Mouse (Mus musculus) lung, postnatal 14 days (tissue): ENCODE data around the gene Cfap221.

Experiments
- DNase-seq: peaks from one replicate; pipeline ENCODE4 v3.0.0; 2021

Cfap221 gene

DNA sequence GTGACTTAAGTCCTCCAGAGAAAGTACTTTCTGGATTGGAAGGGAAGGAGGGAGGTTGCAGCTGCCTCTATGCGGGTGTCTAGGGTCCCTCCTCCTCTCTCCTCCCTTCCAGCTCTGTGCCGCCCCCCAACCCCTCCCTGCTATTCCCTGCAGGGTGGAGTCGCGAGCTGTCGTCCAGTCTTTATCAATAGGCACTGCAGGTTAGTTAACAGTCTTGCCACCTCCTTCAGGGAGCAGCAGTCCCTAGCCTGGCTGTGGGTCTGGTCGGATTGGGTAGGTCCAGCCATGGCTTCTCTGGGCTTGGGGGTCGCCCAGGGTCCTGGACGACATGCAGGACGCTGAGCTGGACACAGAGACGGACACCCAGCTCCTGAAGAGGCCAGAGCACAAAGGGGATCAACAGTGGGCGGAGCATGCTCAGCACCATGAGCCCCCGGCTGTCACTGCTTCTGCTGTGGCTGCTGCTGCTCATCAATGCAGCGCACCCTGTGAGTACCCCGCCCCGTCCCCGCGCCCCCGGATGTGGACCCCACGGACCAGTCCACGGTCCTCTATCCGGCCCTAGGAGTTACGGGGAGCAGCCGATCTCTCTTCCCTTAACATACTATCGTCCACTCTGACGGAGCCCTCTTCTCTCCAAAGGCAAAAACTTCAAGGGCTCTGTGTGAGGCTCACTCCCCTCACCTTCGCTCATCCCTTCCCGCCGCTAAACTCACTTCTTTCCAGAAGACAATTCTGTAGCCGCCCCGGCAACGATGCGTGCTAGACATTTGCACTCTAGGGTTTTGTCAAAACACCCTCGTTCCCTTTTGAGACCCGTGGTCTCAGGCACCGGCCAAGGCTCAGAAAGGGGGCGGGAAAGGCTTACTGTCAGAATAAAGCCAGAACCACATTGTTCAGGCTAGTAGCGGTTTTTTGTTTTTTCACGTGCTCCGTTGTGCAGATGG is 10.1 kb upstream of the Cfap221 start, which contains the start of gene Sctr:
Gene Sctr, plus strand, starts transcription at position 51 of the 947 bp plus-strand sequence.
- no peak for DNase-seq

- peak; percentile 32 for DNase-seq
Observed at GRCm38 (mm10) chr1:119997644-119998043, 610 bp upstream of the Cfap221 start.

GRCm38 (mm10) chr1:119986555-119986954 is 10.5 kb downstream of the Cfap221 start:
- DNase-seq = no peak

DNA sequence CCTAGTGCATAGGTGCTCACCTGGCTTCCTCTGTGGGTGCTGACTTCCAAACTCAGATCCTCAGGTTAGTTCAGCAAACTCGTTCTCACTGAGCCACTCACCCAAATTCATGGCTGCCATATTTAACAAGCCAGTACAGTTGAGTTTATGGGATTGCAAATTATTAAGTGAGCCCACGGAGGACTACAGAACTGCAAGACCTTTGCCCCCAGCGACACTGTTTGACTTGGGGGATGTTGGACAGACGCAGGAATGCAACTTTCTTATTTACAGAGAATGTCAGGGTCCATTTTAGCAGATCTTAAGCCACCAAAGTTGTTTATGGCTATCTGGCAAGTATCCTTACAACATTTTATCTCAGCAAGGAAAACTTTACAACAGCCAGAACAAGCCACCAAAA is 21.9 kb downstream of the Cfap221 start:
- no peak for DNase-seq

- DNase-seq = no peak
Observed at GRCm38 (mm10) chr1:119973117-119973516, 23.9 kb downstream of the Cfap221 start.

DNA sequence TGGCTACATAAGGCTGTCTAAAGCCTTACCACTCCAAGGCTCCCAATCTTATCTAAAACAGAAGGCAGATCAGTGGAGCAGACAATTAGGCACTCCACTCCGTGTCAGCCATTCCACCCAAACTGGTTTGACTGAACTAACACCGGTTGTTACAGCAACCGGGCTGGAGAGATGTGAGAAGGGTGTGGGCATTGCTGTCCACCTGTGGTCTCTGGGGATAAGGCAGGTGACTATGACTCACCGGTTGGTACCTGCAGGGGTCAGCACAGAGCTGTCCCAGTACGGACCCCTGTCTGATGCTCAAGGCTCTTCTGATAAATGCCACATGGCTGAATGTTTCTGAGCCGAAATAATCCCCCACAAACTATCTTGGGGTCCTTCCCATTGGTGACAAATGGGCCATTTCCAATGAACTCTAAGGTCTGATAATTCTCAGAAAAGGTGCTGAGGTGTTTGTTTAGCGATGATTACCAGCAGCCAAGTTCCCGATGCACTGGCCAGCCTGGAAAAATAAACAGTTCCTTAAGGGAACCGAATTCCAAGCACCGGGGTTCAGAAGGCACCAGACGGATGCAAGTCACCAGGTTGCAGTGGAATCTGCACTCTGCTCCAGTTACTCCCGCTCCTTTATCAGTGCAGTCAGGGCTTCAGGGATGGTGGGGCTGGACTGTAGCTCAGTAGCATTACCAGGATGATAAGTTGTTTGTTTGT is 31.1 kb downstream of the Cfap221 start:
- DNase-seq = peak; percentile 6

GRCm38 (mm10) chr1:119959920-119960319 is 37.1 kb downstream of the Cfap221 start:
- no peak for DNase-seq

DNA sequence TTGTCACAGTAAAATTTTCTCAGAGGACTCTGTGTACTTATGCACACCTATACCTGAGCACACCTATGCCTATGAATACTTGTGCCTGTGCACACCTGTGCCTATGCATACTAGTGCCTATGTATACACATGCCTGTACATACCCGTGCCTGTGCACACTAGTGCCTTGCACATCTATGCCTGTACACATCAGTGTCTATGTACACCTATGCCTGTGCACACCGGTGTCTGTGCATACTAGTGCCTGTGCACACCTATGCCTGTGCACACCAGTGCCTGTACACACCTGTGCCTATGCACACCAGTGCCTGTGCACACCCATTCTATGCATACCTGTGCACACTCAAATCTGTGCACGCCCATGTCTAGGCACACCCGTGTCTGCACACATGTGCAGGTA is 37.6 kb downstream of the Cfap221 start:
- no peak for DNase-seq

DNA sequence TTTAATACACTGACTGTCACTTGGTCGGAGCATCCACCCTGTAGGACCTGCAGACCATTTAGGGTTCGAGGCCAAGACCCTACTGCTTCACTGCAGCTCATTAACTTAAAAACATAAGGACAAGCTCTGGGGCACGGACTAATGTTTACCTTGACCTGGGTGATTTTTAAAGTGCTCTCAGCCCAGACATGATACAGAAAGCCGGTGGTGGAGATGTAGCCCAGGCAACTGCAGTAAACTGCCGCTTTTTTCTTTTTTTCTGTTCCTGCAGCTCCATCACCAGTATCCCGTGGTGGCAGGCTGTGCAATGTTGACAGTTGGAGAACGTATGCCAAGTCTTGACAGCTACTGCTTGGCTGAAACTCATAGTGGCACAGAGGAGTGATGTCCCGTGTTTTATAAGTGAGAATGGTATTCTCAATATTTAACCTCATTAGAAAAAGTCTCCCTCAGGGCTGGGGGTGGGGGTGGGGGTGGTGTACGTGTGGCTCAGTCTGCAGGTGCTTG is 39.3 kb downstream of the Cfap221 start:
- DNase-seq = no peak

- no peak for DNase-seq
Observed at GRCm38 (mm10) chr1:119954680-119955079, 42.4 kb downstream of the Cfap221 start.

- no peak for DNase-seq
Observed at GRCm38 (mm10) chr1:119953456-119953855, 43.6 kb downstream of the Cfap221 start.

DNA sequence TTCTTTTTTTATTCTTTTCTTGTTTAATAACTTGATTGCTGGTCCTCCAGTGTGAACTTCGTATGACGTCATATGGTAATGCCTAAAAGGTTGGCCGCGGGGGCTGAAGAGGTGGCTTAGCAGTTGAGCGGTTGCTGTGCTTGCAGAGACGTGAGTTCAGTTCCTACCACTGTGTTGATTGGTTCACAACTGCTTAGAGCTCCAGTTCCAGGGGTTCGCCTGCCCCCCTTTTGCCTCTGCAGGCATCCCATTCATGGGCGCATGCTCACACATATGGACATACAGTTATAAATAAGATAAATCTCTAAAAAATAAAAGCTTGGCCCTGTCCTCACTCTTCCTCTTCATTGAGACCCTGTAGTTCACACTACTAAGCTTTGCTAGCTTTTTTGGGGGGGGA is 46.9 kb downstream of the Cfap221 start:
- no peak for DNase-seq

GRCm38 (mm10) chr1:119936861-119937260 is 60.2 kb downstream of the Cfap221 start:
- no peak for DNase-seq

- DNase-seq = no peak
Observed at GRCm38 (mm10) chr1:119931421-119932150, 65.4 kb downstream of the Cfap221 start.

- peak; percentile 4 for DNase-seq
Observed at GRCm38 (mm10) chr1:119929715-119930114, 67.3 kb downstream of the Cfap221 start.

DNA sequence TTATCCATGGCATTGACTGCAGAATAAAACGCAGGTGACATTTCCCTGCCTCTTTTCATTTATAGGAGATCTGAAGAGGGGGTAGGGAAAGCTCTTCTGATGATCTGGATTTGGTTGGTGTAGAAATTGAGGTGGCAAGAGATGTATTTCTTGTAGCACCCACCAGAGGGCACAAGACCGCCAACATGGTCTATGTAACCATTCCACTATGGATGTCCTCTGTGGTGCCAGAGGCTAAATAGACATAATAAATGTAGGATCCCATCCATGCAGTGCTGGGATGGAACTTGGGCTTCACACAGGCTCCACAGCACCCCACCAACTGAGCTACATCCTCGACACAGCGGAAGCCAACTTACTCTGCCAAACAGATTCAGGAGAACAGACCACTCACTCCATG is 77.7 kb downstream of the Cfap221 start:
- DNase-seq = peak; percentile 26

DNA sequence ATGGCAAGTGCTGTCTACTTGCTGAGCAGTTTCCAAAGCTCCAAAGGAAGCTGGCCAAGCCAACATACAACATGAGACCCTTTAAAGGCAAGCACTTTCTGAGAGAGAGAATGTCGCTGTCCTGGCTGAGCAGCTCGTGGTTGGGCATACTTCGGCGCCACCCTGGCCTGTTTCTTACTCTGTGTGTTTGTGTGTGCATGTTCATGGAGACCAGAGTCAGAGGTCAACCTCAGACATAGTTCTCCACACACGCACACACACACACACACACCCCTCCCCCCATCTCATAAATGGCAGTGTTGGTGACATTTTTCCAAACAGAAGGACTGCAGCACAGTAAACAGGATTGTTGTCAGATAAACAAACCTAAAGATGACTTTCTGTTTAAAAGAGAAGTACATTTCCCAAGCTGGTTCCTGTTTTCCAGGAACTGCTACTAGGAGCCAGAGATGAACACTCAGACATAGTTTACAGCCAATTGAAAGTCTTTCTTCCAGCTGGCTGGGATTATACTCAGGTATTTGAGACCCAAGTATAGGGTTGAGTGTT is 80.1 kb downstream of the Cfap221 start:
- no peak for DNase-seq

GRCm38 (mm10) chr1:119912953-119913814 is 83.8 kb downstream of the Cfap221 start, which contains the start of gene Tmem177:
TSS of gene Tmem177 (minus strand) at chr1:119913208.
- DNase-seq = peak; percentile 98

- no peak for DNase-seq
Observed at GRCm38 (mm10) chr1:119907206-119907748, 89.8 kb downstream of the Cfap221 start.

DNA sequence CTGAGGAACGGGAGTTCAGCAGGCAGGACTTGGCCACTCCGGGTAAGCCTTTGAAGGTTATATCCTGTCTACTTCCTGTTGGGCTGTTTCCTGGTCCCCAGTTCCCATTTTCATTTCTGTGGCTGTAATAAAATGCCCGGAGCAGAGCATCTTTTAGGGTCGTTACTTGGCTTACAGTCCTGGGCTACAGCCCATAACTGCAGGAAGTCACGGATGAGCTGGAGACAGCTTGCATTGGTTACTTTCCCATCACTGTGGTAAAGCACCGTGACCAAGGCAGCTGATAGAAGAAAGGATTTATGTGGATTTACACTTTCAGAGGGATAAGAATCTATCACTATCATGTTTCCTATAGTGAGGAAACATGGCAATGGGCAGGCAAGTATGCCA is 93.8 kb downstream of the Cfap221 start:
- DNase-seq = no peak

DNA sequence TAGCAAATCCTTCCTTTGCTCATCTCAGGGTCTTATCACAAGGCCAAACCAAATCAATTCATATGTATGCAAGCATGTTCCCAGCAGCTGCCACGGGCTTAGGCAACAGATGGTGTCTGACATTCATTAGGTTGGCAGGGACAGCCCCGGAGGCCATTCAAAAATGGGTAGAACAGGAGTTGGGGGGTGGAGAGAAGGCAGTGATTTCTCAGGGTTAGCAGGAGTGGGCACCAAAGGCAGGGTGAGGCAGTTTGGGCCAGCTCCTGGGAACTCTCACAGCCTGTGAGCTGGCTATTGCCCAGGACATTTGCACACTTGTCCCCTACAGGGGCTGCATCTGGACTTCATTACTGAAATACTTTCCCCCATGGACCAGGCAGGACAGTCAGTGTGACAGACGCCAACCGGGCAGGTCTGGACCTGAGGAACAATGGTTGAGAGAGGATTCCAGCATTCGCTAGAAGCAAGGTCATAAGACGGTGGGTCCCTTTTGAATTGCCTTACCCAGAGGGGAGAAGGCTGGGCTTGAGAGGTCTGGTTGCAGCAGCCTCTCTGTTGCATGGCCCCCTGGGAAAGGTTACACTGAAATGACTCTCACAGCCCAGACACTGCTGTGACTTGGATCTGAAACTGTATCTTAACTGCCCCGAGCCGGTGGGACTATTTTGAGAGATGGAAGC is 94.3 kb downstream of the Cfap221 start:
- no peak for DNase-seq
